Mouse (Mus musculus) forebrain, embryonic 11.5 days (tissue): Measurements from ENCODE around the gene Oit1. TPM values are rescaled to one million over a fixed set of nuclear protein-coding genes. Genes with fewer than 3 reads are reported as not detected.

Experiments
- ATAC-seq: fragments of 200-750 bp; cut with Nextera tagmentation; replicated peaks from 2 replicates; pipeline ENCODE4 v1.8.0; 2017; ENCODE audit warnings: moderate TSS enrichment; ENCODE audit not compliant: low FRiP score
- DNase-seq: peaks from one replicate; pipeline ENCODE4 v3.0.0-alpha.2; 2017; ENCODE audit warnings: low spot score
- H3K27ac ChIP-seq: fragments of 300-500 bp; sonication (generic); 2 replicates; pipeline ENCODE4 v1.5.1; 2014; ENCODE audit warnings: low read depth, low read length
- H3K27me3 ChIP-seq: fragments of 300-500 bp; sonication (generic); 2 replicates; pipeline ENCODE4 v1.6.1; 2014; ENCODE audit warnings: mild to moderate bottlenecking, low read length, mixed read lengths; ENCODE audit not compliant: control insufficient read depth, insufficient read depth
- H3K36me3 ChIP-seq: fragments of 300-500 bp; sonication (generic); 2 replicates; pipeline ENCODE4 v1.6.1; 2014; ENCODE audit warnings: mild to moderate bottlenecking, low read length, moderate library complexity, mixed read lengths; ENCODE audit not compliant: control insufficient read depth, insufficient read depth
- H3K4me1 ChIP-seq: fragments of 300-500 bp; sonication (generic); replicated peaks from 2 replicates; pipeline ENCODE4 v1.6.1; 2014; ENCODE audit warnings: low read length, mixed read lengths; ENCODE audit not compliant: control insufficient read depth, insufficient read depth
- H3K4me2 ChIP-seq: fragments of 300-500 bp; sonication (generic); 2 replicates; pipeline ENCODE4 v1.6.1; 2014; ENCODE audit warnings: low read depth, mild to moderate bottlenecking, low read length, moderate library complexity, mixed read lengths; ENCODE audit not compliant: severe bottlenecking
- H3K4me3 ChIP-seq: fragments of 300-500 bp; sonication (generic); 2 replicates; pipeline ENCODE4 v1.5.1; 2014; ENCODE audit warnings: low read depth, low read length
- H3K9ac ChIP-seq: fragments of 300-500 bp; sonication (generic); 2 replicates; pipeline ENCODE4 v1.6.1; 2014; ENCODE audit warnings: low read length
- H3K9me3 ChIP-seq: fragments of 300-500 bp; sonication (generic); 2 replicates; pipeline ENCODE4 v1.6.1; 2016; ENCODE audit warnings: low read length, mixed read lengths; ENCODE audit not compliant: control insufficient read depth
- WGBS: fragments of 180-500 bp; shearing (Covaris S2); extraction: QIAGEN DNeasy Blood & Tissue Kit; methylation state at CpG from one replicate; pipeline ENCODE4 v1.1.7; 2014; 5-methylcytosine and 5-hydroxymethylcytosine counted together
- polyA plus RNA-seq: library from polyadenylated mRNA; unstranded; fragments of >200 nt; fragmentation: Nextera tagmentation; extraction: Ambion mirVana; gene quantifications from 2 replicates; pipeline ENCODE4 v1.2.1, GENCODE M21; 2014

The Oit1 gene
- polyA plus RNA-seq, 1 experiment from 2014 or later = not detected

DNA sequence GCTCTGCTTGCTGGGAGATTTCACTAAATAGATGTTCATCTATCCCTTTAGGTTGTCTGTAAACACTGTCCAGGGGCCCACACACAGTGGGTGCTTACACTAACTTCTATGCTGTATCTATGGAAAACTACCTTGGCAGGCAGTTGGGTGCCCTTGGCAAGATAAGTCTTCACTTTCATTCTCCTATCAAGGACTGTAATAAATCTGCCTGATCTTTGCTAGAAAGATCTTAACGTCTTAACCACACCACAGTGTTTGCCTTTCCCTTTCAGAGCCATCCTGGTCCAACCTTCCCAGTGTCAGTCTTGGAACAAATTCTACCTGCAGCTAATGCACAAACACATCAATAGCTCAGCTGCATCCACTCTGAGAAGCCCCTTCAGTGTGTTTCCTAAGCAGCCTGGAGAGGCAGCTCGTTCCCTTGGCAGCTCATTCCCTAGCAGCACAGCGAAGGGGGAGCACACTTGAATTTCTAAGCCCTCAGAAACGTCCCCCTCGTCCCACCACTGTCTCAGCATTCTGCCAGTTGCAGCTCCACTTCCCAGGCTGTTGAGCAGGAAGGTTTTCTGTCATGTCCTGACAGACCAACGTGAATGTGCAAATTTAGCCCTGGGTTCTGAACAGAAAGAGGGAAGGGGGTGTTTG, 13.7 kb upstream of the Oit1 start:
- DNase-seq = no peak
- Histone ChIP-seq H3K36me3 (no peaks in the 10 kb centered on the region), H3K9ac (no peak overlapping the region), H3K9me3 (no peaks in the 10 kb centered on the region), H3K27me3 (no peaks in the 10 kb centered on the region), H3K4me2 (no peak overlapping the region), H3K27ac (no peak overlapping the region), H3K4me1 (no peaks in the 10 kb centered on the region), H3K4me3 (no peak overlapping the region)
- no peak for ATAC-seq
- 58% methylated on average over 6 of the region's 6 CpGs for WGBS

DNA sequence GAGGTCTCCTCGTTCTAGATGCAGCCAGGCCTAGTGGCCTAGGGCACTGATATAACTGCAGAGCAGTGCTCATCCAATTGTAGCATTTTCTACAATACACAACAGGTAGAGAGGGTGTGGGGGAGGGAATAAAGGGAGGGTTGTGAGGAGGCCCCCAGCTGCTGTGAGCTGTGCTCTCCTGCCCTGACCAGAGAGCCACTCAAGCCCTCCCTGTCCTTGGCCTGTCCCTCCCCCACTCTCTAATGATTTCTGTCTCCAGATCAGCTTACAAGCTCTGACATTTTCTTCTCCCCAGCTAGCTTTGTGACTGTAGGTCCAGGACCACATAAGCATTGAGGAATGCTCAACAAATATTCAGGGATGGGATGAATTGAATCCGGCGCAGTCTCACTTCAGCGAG, 9.2 kb downstream of the Oit1 start:
- no peak for ATAC-seq

DNA sequence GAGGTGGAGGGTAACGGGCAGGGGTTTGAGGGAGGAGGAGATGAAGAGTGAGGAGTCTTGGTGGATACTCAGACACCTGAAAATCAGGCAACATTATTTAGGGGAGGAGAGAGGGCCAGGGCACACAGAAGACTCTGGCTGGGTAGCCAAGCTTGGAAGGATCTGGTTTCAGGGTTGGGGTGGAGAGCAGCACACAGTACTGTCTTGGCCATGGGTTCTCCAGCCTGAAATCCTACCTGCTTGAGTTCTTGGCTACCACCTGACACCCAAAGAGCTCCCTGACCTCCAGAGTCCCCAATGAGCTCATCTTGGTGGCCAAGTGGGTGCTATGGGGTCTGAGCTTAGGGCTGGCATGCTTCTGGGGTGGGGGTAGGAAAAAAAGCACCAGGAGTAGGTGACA, 9.7 kb downstream of the Oit1 start:
- H3K9ac ChIP-seq = no peak overlapping the region
- no peaks in the 10 kb centered on the region for H3K36me3 ChIP-seq
- 76% methylated on average over 1 of the region's 1 CpGs for WGBS
- ATAC-seq (no peak), DNase-seq (no peak)
- no peaks in the 10 kb centered on the region for H3K9me3 ChIP-seq
- no peaks in the 10 kb centered on the region for H3K27me3 ChIP-seq
- H3K4me2 ChIP-seq = no peak overlapping the region
- no peak overlapping the region for H3K4me3 ChIP-seq
- H3K4me1 ChIP-seq = 0 out of 2 replicates have a peak, but pooled peaks cover 9% of the 10 kb centered on the region
- no peak overlapping the region for H3K27ac ChIP-seq

More for the DNA sequence above, 9.2 kb downstream of the Oit1 start:
- no peak overlapping the region for H3K4me2 ChIP-seq
- no peak overlapping the region for H3K27ac ChIP-seq
- no peak for DNase-seq
- H3K9ac ChIP-seq = no peak overlapping the region
- H3K4me3 ChIP-seq = no peak overlapping the region
- WGBS = 88% methylated on average over 4 of the region's 4 CpGs
- H3K36me3 ChIP-seq = no peaks in the 10 kb centered on the region
- H3K4me1 ChIP-seq = 0 out of 2 replicates have a peak, but pooled peaks cover 9% of the 10 kb centered on the region
- H3K9me3 ChIP-seq = no peaks in the 10 kb centered on the region
- H3K27me3 ChIP-seq = no peaks in the 10 kb centered on the region

DNA sequence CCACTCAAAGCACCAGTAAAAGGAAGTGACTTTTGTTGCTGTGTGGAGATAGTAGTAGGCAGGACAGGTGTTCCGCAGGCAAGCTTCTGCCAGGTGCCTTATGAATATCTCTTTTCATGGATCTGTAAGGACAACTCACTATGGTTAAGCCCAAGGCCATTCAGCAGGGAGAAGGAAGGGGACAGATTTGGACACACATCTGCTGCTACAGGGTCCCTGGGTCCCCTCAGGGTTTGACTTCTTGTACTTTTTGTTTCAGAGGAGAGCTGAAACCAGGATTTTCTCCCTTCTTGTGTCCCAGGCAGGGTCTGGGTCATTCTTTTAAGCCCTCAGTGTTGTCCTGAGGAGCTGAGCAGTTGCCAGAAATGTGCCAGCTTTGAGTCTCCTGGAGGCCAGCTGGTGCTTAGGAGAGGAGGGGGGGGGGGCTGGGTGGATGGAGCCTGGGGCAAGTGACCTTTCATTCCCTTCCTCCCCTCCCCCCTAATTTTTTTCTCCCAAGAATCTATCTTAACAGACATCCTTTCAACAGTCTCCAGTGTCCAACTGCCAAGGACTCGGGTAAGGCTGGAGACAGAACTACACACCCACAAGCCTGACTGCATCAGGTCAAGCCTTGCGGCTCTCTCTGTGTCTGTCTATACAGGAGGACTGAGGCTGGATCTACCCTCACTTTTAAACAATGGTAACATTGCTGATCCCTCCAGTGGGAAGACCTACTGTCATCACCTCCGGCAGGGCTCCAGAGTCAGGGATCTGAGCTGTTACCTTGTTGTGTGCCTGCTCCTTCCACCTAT, 10.6 kb downstream of the Oit1 start:
- ATAC-seq = no peak
- Histone ChIP-seq H3K4me2 (no peak overlapping the region), H3K27me3 (no peaks in the 10 kb centered on the region), H3K4me1 (0 out of 2 replicates have a peak, but pooled peaks cover 9% of the 10 kb centered on the region), H3K36me3 (no peaks in the 10 kb centered on the region), H3K9me3 (no peaks in the 10 kb centered on the region), H3K9ac (no peak overlapping the region), H3K27ac (no peak overlapping the region), H3K4me3 (no peak overlapping the region)
- no peak for DNase-seq
- WGBS = 40% methylated on average over 4 of the region's 4 CpGs

DNA sequence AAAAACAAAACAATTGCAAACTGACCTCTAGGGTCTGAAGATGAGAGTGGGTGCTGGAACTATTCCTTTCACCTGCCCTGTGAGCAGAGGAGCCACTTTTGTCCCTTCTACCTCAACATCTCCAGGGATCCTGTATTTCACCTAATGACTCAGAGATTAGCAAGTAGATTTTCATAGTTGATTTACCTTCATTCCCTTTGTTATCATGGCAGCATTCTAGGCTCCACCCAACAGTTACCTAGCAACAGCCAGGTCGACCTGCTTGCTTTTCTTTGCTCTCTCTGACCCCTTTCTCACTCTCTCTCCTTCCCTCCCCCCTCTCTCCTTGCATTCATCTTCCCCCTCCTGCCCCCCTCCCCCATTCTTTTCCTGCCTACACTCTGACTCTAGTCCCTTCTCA, 11.4 kb downstream of the Oit1 start:
- Histone ChIP-seq H3K4me1 (0 out of 2 replicates have a peak, but pooled peaks cover 9% of the 10 kb centered on the region), H3K4me2 (no peak overlapping the region), H3K27ac (no peak overlapping the region), H3K36me3 (no peaks in the 10 kb centered on the region), H3K27me3 (no peaks in the 10 kb centered on the region), H3K9me3 (no peaks in the 10 kb centered on the region), H3K4me3 (no peak overlapping the region), H3K9ac (no peak overlapping the region)
- DNase-seq (no peak), ATAC-seq (no peak)
- WGBS = 0% methylated on average over 1 of the region's 1 CpGs

DNA sequence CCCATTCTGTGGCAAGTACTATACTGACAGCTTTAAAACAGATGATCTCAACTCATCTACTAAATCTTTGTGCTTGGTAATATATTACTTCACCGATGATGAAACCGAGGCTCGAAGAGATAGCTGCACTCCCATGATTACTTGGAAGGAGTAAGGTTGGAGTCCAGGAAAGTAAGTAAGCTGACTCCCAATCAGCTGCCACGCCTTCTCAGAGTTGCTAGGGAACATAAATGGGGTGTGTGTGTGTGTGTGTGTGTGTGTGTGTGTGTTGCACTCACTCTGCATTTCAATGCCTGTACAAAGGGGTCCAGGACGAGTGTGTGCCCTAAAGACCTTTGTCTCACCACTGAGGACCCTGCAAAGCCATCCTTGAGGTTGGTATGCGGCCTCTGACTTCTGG, 12.7 kb downstream of the Oit1 start:
- Histone ChIP-seq H3K27me3 (no peaks in the 10 kb centered on the region), H3K4me1 (0 out of 2 replicates have a peak, but pooled peaks cover 9% of the 10 kb centered on the region), H3K4me2 (no peak overlapping the region), H3K36me3 (no peaks in the 10 kb centered on the region), H3K9ac (no peak overlapping the region), H3K4me3 (no peak overlapping the region), H3K9me3 (no peaks in the 10 kb centered on the region), H3K27ac (no peak overlapping the region)
- ATAC-seq (no peak), DNase-seq (no peak)
- 75% methylated on average over 6 of the region's 6 CpGs for WGBS

DNA sequence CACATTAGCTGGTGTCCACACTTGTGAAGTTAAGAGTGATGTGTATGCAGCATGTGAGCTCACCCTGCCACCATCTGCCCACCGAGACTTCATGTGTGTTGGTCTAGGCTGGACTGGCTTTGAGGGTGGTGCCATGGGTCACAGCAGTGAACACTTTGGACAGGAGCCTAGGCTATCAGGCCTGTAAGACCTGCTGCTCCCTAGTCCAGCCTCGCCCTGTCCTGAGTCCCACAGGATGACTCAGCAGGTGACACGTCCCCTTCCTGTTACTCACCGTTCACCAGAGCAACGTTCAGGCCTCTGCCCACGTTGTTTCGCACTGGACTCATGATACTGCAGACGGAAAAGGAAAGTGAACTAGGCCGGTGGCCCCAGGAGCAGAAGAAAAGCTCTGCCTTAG, 21.7 kb downstream of the Oit1 start:
- H3K27me3 ChIP-seq = no peaks in the 10 kb centered on the region
- H3K27ac ChIP-seq = no peak overlapping the region
- no peaks in the 10 kb centered on the region for H3K36me3 ChIP-seq
- H3K4me1 ChIP-seq = no peaks in the 10 kb centered on the region
- H3K4me2 ChIP-seq = no peak overlapping the region
- no peak overlapping the region for H3K4me3 ChIP-seq
- no peak overlapping the region for H3K9ac ChIP-seq
- no peak for ATAC-seq
- 78% methylated on average over 9 of the region's 9 CpGs for whole genome bisulfite sequencing
- no peak for DNase-seq
- no peaks in the 10 kb centered on the region for H3K9me3 ChIP-seq

DNA sequence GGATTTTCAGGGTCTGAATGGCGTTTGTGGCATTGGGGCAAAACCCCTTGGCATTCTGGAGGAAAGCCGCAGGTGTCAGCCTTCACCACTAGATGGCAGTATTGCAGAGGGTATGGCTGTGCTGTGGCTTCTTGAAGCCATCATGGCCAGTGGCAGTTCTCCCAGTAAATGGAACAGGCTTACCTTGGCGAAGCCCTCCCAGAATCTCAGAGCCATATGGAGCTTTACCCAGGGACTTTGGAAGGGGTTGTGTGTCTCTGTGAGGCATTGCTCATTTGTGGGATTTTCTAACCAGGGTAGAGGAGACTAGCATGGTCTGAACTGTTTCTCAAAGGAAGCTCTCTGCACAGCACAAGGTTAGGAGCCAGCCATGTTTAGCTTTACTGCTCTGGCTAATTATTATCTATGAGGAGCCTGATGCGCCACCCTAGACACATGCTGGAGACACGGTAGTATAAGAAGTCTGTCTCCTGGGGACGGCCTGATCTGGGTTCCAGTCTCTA, 22.5 kb downstream of the Oit1 start:
- Histone ChIP-seq H3K4me1 (no peaks in the 10 kb centered on the region), H3K4me3 (no peak overlapping the region), H3K4me2 (no peak overlapping the region), H3K27ac (no peak overlapping the region), H3K36me3 (no peaks in the 10 kb centered on the region), H3K9ac (no peak overlapping the region), H3K9me3 (no peaks in the 10 kb centered on the region), H3K27me3 (no peaks in the 10 kb centered on the region)
- WGBS = 44% methylated on average over 6 of the region's 6 CpGs
- DNase-seq = peak; percentile 86
- ATAC-seq = peak; percentile 58
